Mouse (Mus musculus): ENCODE data around the gene Lrrc36. TPM values are rescaled to one million over a fixed set of nuclear protein-coding genes. Genes with fewer than 3 reads are reported as not detected.

Lrrc36 gene
- polyA plus RNA-seq, 1 experiment, result not detected

- peaks cover 23% of the 10 kb centered on the region for H3K27me3 ChIP-seq (replicated peaks)
- peak overlapping the region; percentile 88 for H3K4me3 ChIP-seq (replicated peaks)
- peaks cover 25% of the 10 kb centered on the region for H3K4me1 ChIP-seq
- H3K9me3 ChIP-seq, result no peaks in the 10 kb centered on the region
- TF ChIP-seq FLI1 (IDR thresholded peaks at IDR 0.05; ENCODE audit: low read length) (no peak), GATA1 (IDR thresholded peaks at IDR 0.05; ENCODE audit: borderline replicate concordance, low read length) (no peak)
- no peaks in the 10 kb centered on the region for H3K36me3 ChIP-seq (replicated peaks; ENCODE audit: low read length)
These were observed 41.8 kb downstream of the Lrrc36 start for GRCm38 (mm10) chr8:105455218-105455617.

- H3K4me3 ChIP-seq (replicated peaks), result no peak overlapping the region
- peaks cover 7% of the 10 kb centered on the region; the same call in 1 of the 2 replicates for H3K4me1 ChIP-seq
- no peaks in the 10 kb centered on the region for H3K9me3 ChIP-seq
- H3K27me3 ChIP-seq (replicated peaks), result peaks cover 58% of the 10 kb centered on the region
- TF ChIP-seq GATA1 (IDR thresholded peaks at IDR 0.05; ENCODE audit: borderline replicate concordance, low read length), result no peak
- no peak for TF ChIP-seq FLI1 (IDR thresholded peaks at IDR 0.05; ENCODE audit: low read length)
- no peaks in the 10 kb centered on the region for H3K36me3 ChIP-seq (replicated peaks; ENCODE audit: low read length)
These were observed 47.9 kb downstream of the Lrrc36 start for GRCm38 (mm10) chr8:105461085-105461803.

GRCm38 (mm10) chr8:105464595-105464994 lies 51.2 kb downstream of the Lrrc36 start:
- TF ChIP-seq GATA1 (IDR thresholded peaks at IDR 0.05; ENCODE audit: borderline replicate concordance, low read length) (no peak), FLI1 (IDR thresholded peaks at IDR 0.05; ENCODE audit: low read length) (no peak)
- Histone ChIP-seq H3K27me3 (replicated peaks) (peaks cover 78% of the 10 kb centered on the region), H3K9me3 (no peaks in the 10 kb centered on the region), H3K4me1 (peaks cover 7% of the 10 kb centered on the region; the same call in 1 of the 2 replicates), H3K4me3 (replicated peaks) (no peak overlapping the region), H3K36me3 (replicated peaks; ENCODE audit: low read length) (no peaks in the 10 kb centered on the region)

GRCm38 (mm10) chr8:105466246-105466645 lies 52.9 kb downstream of the Lrrc36 start:
- TF ChIP-seq GATA1 (IDR thresholded peaks at IDR 0.05; ENCODE audit: borderline replicate concordance, low read length), result no peak
- no peak for TF ChIP-seq FLI1 (IDR thresholded peaks at IDR 0.05; ENCODE audit: low read length)
- no peaks in the 10 kb centered on the region for H3K9me3 ChIP-seq
- peaks cover 86% of the 10 kb centered on the region for H3K27me3 ChIP-seq (replicated peaks)
- no peak overlapping the region for H3K4me3 ChIP-seq (replicated peaks)
- no peaks in the 10 kb centered on the region for H3K36me3 ChIP-seq (replicated peaks; ENCODE audit: low read length)
- H3K4me1 ChIP-seq, result peaks cover 15% of the 10 kb centered on the region

GRCm38 (mm10) chr8:105466700-105467291 lies 53.4 kb downstream of the Lrrc36 start:
- Histone ChIP-seq H3K4me1 (peaks cover 20% of the 10 kb centered on the region), H3K27me3 (replicated peaks) (peaks cover 84% of the 10 kb centered on the region), H3K4me3 (replicated peaks) (no peak overlapping the region), H3K36me3 (replicated peaks; ENCODE audit: low read length) (no peaks in the 10 kb centered on the region), H3K9me3 (no peaks in the 10 kb centered on the region)
- TF ChIP-seq GATA1 (IDR thresholded peaks at IDR 0.05; ENCODE audit: borderline replicate concordance, low read length), result no peak
- TF ChIP-seq FLI1 (IDR thresholded peaks at IDR 0.05; ENCODE audit: low read length), result no peak

GRCm38 (mm10) chr8:105467396-105467985 lies 54.1 kb downstream of the Lrrc36 start:
- H3K4me3 ChIP-seq (replicated peaks), result no peak overlapping the region
- peaks cover 20% of the 10 kb centered on the region for H3K4me1 ChIP-seq
- H3K27me3 ChIP-seq (replicated peaks), result peaks cover 83% of the 10 kb centered on the region
- H3K36me3 ChIP-seq (replicated peaks; ENCODE audit: low read length), result no peaks in the 10 kb centered on the region
- no peaks in the 10 kb centered on the region for H3K9me3 ChIP-seq
- TF ChIP-seq FLI1 (IDR thresholded peaks at IDR 0.05; ENCODE audit: low read length), result no peak
- no peak for TF ChIP-seq GATA1 (IDR thresholded peaks at IDR 0.05; ENCODE audit: borderline replicate concordance, low read length)

GRCm38 (mm10) chr8:105468002-105468720 lies 54.8 kb downstream of the Lrrc36 start:
- no peaks in the 10 kb centered on the region for H3K9me3 ChIP-seq
- H3K4me1 ChIP-seq, result peaks cover 20% of the 10 kb centered on the region
- H3K27me3 ChIP-seq (replicated peaks), result peaks cover 86% of the 10 kb centered on the region
- peaks cover 4% of the 10 kb centered on the region for H3K36me3 ChIP-seq (replicated peaks; ENCODE audit: low read length)
- TF ChIP-seq GATA1 (IDR thresholded peaks at IDR 0.05; ENCODE audit: borderline replicate concordance, low read length) (no peak), FLI1 (IDR thresholded peaks at IDR 0.05; ENCODE audit: low read length) (no peak)
- no peak overlapping the region for H3K4me3 ChIP-seq (replicated peaks)

- H3K36me3 ChIP-seq (replicated peaks; ENCODE audit: low read length), result peaks cover 6% of the 10 kb centered on the region
- TF ChIP-seq FLI1 (IDR thresholded peaks at IDR 0.05; ENCODE audit: low read length), result no peak
- H3K9me3 ChIP-seq, result no peaks in the 10 kb centered on the region
- no peak overlapping the region for H3K4me3 ChIP-seq (replicated peaks)
- peaks cover 85% of the 10 kb centered on the region for H3K27me3 ChIP-seq (replicated peaks)
- peaks cover 27% of the 10 kb centered on the region for H3K4me1 ChIP-seq
These were observed 55.8 kb downstream of the Lrrc36 start for GRCm38 (mm10) chr8:105469041-105469695.

GRCm38 (mm10) chr8:105469816-105470215 lies 56.4 kb downstream of the Lrrc36 start:
- no peak overlapping the region for H3K4me3 ChIP-seq (replicated peaks)
- no peaks in the 10 kb centered on the region for H3K9me3 ChIP-seq
- H3K36me3 ChIP-seq (replicated peaks; ENCODE audit: low read length), result peaks cover 6% of the 10 kb centered on the region
- TF ChIP-seq GATA1 (IDR thresholded peaks at IDR 0.05; ENCODE audit: borderline replicate concordance, low read length), result no peak
- peaks cover 79% of the 10 kb centered on the region for H3K27me3 ChIP-seq (replicated peaks)
- H3K4me1 ChIP-seq, result peaks cover 28% of the 10 kb centered on the region
